Mouse (Mus musculus) heart, adult 2 months (tissue): ENCODE data around the gene Tnni1. TPM values are rescaled to one million over a fixed set of nuclear protein-coding genes. Genes with fewer than 3 reads are reported as not detected.
A peak's percentile ranks its signal among the peaks of the same experiment; 100 is the strongest.

Experiments used
- DNase-seq, 2 experiments: peaks; one replicate each; pipeline ENCODE4 v3.0.0; 2021
- H3K27ac ChIP-seq: fragments of 200-600 bp; 2 replicates; pipeline ENCODE4 v1.8.1; 2022
- H3K27me3 ChIP-seq: fragments of 200-500 bp; 2 replicates; pipeline ENCODE4 v1.6.1; 2012; ENCODE audit warnings: mild to moderate bottlenecking, low read length, inconsistent platforms, mixed read lengths; ENCODE audit not compliant: control insufficient read depth, insufficient read depth
- H3K36me3 ChIP-seq: fragments of 200-500 bp; 2 replicates; pipeline ENCODE4 v1.6.1; 2012; ENCODE audit warnings: low read length, inconsistent platforms; ENCODE audit not compliant: control insufficient read depth, insufficient read depth
- H3K4me1 ChIP-seq: fragments of 200-500 bp; 2 replicates; pipeline ENCODE4 v1.6.1; 2011; ENCODE audit warnings: low read length; ENCODE audit not compliant: control insufficient read depth, insufficient read depth
- H3K4me3 ChIP-seq: fragments of 200-600 bp; 2 replicates; pipeline ENCODE4 v1.8.1; 2022
- H3K79me2 ChIP-seq: fragments of 200-500 bp; replicated peaks from 2 replicates; pipeline ENCODE4 v1.6.1; 2012; ENCODE audit warnings: mild to moderate bottlenecking, inconsistent platforms, low read length, moderate library complexity, mixed read lengths; ENCODE audit not compliant: control insufficient read depth, insufficient read depth
- H3K9ac ChIP-seq: fragments of 200-500 bp; 2 replicates; pipeline ENCODE4 v1.6.1; 2012; ENCODE audit warnings: low read depth, mild to moderate bottlenecking, control low read depth, inconsistent platforms, low read length, mixed read lengths
- CTCF ChIP-seq: fragments of 200-600 bp; IDR thresholded peaks from 2 replicates; pipeline ENCODE4 v1.8.1; 2022; ENCODE audit warnings: antibody characterized with exemption, mild to moderate bottlenecking, moderate library complexity
- EP300 ChIP-seq: fragments of 200-500 bp; IDR thresholded peaks from 2 replicates; pipeline ENCODE4 v1.6.1; 2011; ENCODE audit warnings: low read depth, low read length, control low read depth; ENCODE audit not compliant: insufficient read depth
- POLR2A ChIP-seq: fragments of 200-500 bp; IDR thresholded peaks from 2 replicates; pipeline ENCODE4 v1.6.1; 2011; ENCODE audit warnings: mild to moderate bottlenecking, low read depth, low read length, control low read depth; ENCODE audit not compliant: insufficient read depth
- WGBS: fragments of 180-500 bp; shearing (Covaris S2); methylation state at CpG from one replicate; pipeline ENCODE4 v1.1.7; 2018; 5-methylcytosine and 5-hydroxymethylcytosine counted together
- intact Hi-C: fragments of 180-260 bp; cut with DNase I; formaldehyde crosslinking; loops from one replicate; pipeline ENCODE4 v1.15.1; 2025
- polyA plus RNA-seq: library from polyadenylated mRNA; depleted of rRNA; stranded (reverse); fragments of >200 nt; gene quantifications from 2 replicates; pipeline ENCODE4 v1.2.3, GENCODE M21; 2012
- total RNA-seq, 2 experiments: library from RNA; stranded (reverse); gene quantifications; 2 replicates each; pipeline ENCODE4 v1.2.3; 2021

Tnni1 gene
- total and polyA plus RNA-seq, 3 experiments, result 0.84 to 1.3 (median 1.1) TPM

DNA sequence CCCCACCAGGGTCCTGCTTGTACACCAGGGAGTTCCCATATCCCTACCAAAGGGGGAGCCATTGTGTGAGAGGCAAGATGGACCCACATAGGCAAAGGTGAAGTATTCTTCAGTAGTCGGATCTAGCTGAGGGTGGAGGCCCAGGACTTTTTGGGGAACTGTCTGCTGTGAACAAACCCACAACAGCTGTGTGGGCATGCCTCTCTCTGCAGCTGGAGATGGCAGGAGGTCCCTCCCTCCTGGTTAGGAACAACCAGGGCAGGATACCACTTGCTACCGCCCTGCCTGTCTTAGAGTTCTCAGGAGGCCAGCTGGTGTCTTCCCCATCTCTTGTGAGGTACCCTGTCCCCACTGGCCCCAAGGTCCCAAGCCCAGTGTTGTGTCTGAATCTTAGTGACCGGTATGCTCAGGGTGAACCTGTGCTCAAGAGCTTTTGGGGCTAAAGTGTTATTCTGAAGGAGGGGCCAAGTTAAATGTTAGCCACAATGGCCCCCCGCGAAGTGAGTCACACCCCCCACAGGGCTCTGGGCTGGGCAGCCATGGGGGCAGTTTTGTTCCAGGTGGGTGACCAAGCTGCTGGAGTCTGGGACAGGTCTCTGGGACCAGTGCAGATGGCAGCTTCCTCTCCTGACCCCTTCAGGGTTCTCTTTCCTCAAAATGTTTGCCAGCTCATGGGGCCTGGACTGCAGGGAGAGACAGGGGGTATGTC is 34.6 kb downstream of the Tnni1 start:
- peaks cover 5% of the 10 kb centered on the region for H3K27me3 ChIP-seq
- no peaks in the 10 kb centered on the region; the same call in 1 of the 2 replicates for H3K4me1 ChIP-seq
- DNase-seq, result no peak
- WGBS, result 85% methylated on average over 5 of the region's 5 CpGs
- no peaks in the 10 kb centered on the region for H3K36me3 ChIP-seq
- no peak overlapping the region for H3K9ac ChIP-seq
- no peak for TF ChIP-seq POLR2A
- TF ChIP-seq EP300, result no peak
- TF ChIP-seq CTCF, result no peak
- intact Hi-C loops, result loop anchor here (2.0 to 5.0 kb wide), 2 partner anchors 15 to 128 kb away; no protein-coding TSS in a partner anchor
- no peaks in the 10 kb centered on the region for H3K79me2 ChIP-seq
- no peak overlapping the region for H3K4me3 ChIP-seq
- H3K27ac ChIP-seq, result no peak overlapping the region

DNA sequence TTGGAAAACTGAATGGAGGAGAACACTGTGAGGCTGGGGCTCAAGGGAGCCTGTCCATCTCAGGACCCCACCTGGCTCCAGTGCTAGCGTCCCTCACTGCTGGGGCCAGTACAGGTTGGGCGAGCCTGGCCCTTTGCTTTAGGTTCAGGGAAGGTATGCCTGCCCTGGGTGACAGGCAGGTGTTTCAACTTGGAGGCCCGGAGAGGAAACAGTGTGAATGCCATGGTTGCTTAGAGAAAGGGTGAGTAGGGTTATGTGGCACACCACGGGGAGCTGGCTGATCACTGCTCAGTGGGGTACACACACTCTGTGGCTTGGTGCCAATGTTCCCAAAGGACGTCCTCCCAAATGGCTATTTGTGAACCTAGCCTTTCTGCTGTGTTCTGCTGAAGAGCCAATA is 35.3 kb downstream of the Tnni1 start:
- no peaks in the 10 kb centered on the region for H3K36me3 ChIP-seq
- intact Hi-C loops, result loop anchor here (5.0 kb wide), 1 partner anchor 128 kb away; no protein-coding TSS in a partner anchor
- DNase-seq, result no peak

DNA sequence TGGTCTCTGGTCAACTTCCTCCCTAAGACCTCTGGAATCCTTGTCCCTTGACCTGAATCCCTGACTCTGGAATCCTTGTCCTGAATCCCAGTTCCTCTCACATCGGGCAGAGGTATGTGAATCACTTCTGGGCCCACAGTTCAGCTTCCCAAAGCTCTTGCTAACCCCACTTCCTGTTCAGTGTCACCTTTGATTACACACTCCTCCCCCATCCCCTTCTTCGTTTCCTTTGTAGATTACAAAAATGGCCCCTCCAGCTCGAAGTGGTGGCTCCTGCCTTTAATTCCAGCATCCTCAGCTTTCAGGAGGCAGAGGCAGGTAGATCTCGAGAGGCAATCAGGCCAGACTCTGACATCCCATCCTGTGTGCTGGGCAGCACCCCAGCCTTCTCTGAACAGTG is 38.4 kb downstream of the Tnni1 start:
- Histone ChIP-seq H3K36me3 (no peaks in the 10 kb centered on the region), H3K4me3 (no peak overlapping the region), H3K9ac (no peak overlapping the region), H3K27ac (no peak overlapping the region), H3K4me1 (no peaks in the 10 kb centered on the region; the same call in 1 of the 2 replicates), H3K79me2 (no peaks in the 10 kb centered on the region), H3K27me3 (peaks cover 11% of the 10 kb centered on the region)
- WGBS, result 38% methylated on average over 4 of the region's 4 CpGs
- intact Hi-C loops, result no loop called here
- TF ChIP-seq POLR2A (no peak), EP300 (no peak), CTCF (no peak)
- DNase-seq, result no peak

More for the DNA sequence above, 35.3 kb downstream of the Tnni1 start:
- Histone ChIP-seq H3K27ac (no peak overlapping the region), H3K9ac (no peak overlapping the region), H3K27me3 (peaks cover 10% of the 10 kb centered on the region), H3K79me2 (no peaks in the 10 kb centered on the region), H3K4me1 (no peaks in the 10 kb centered on the region; the same call in none of the 2 replicates), H3K4me3 (no peak overlapping the region)
- no peak for TF ChIP-seq POLR2A
- no peak for TF ChIP-seq CTCF
- WGBS, result 83% methylated on average over 5 of the region's 5 CpGs

DNA sequence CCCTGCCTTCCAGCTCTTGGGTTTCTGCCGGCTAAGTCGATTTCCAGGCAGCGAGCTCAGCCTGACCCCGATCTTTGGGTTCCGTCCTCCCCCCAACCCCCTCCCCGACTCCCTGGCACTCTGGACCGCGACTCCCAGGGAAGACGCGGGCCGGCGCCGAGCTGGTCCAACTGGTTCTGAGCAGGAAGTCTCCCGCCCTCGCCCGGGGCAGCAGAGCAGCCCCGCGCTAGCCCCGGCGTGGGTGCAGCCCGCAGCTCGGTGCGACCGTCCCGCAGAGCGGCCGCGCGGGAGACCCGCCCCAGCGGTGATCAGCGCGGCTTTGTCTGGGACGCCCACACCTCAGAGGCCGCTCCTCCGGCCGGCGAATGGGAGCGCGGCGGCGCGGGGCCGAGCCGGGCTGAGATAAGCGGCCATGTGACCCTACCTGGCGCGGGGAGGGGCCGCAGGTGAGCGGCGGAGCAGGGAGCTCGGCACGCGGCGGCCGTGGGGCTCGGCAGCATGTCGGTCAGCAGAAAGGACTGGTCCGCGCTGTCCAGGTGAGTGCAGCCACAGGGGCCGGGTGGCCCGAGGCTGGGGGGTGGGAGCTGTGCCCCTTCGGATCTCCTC is 39.4 kb downstream of the Tnni1 start, which contains the start of gene Lad1:
Gene Lad1 (plus strand): TSS at position 118 of the 606 bp plus-strand sequence.
- Histone ChIP-seq H3K4me3 (peak within 1 kb of the TSS; percentile 53), H3K36me3 (no peaks in the 10 kb centered on the region), H3K79me2 (no peaks in the 10 kb centered on the region), H3K9ac (peak within 1 kb of the TSS; percentile 49), H3K27me3 (peaks cover 11% of the 10 kb centered on the region), H3K27ac (no peak within 1 kb of the TSS), H3K4me1 (no peaks in the 10 kb centered on the region; the same call in 1 of the 2 replicates)
- 2% methylated on average over 63 of the region's 63 CpGs for WGBS
- TF ChIP-seq CTCF, result no peak
- no peak for TF ChIP-seq POLR2A
- no peak for TF ChIP-seq EP300
- no peak for DNase-seq
- intact Hi-C loops, result no loop called here

DNA sequence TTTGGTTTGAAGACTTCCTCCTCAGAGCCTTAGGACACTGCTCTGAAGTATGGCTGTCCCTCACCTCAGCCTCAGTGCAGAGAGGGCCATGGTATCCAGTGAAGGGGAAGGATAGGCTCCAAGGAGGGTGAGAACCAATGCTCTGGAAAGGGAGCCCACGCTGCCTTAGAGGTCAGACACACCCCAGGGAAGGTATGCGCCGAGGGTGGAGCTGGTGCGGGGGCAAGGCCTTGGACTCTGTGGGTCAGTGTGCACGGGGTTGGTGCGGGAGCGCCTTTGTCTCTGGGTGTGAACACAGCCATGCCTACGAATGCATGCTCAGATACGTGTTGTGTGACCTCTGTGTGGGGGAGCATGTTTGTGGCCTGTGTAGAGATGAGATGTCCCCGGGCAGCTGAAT is 40.8 kb downstream of the Tnni1 start:
- intact Hi-C loops, result no loop called here
- Histone ChIP-seq H3K27me3 (peaks cover 11% of the 10 kb centered on the region), H3K27ac (no peak overlapping the region), H3K36me3 (no peaks in the 10 kb centered on the region), H3K79me2 (no peaks in the 10 kb centered on the region), H3K4me3 (no peak overlapping the region), H3K9ac (no peak overlapping the region), H3K4me1 (no peaks in the 10 kb centered on the region; the same call in 1 of the 2 replicates)
- TF ChIP-seq CTCF (no peak), EP300 (no peak)
- no peak for DNase-seq
- WGBS, result 93% methylated on average over 10 of the region's 10 CpGs
